Mouse (Mus musculus) liver, embryonic 15.5 days (tissue): ENCODE data around the gene Rbm17. TPM values are rescaled to one million over a fixed set of nuclear protein-coding genes. Genes with fewer than 3 reads are reported as not detected.
A peak's percentile ranks its signal among the peaks of the same experiment; 100 is the strongest.
"Not testable (repeated sequence)": the region's sequence is repeated elsewhere in the genome, so short reads cannot be mapped to it uniquely, and the experiment has no call there.

ENCODE experiments used
- ATAC-seq: fragments of 200-750 bp; cut with Nextera tagmentation; 2 replicates; pipeline ENCODE4 v1.8.0; 2017; ENCODE audit warnings: moderate number of reproducible peaks, mild to moderate bottlenecking, moderate library complexity; ENCODE audit not compliant: insufficient read depth
- H3K27ac ChIP-seq: fragments of 300-500 bp; sonication (generic); replicated peaks from 2 replicates; pipeline ENCODE4 v1.5.1; 2015; ENCODE audit warnings: mild to moderate bottlenecking, inconsistent platforms
- H3K27me3 ChIP-seq: fragments of 300-500 bp; sonication (generic); 2 replicates; pipeline ENCODE4 v1.6.1; 2015; ENCODE audit warnings: mild to moderate bottlenecking, inconsistent platforms
- H3K36me3 ChIP-seq: fragments of 300-500 bp; sonication (generic); replicated peaks from 2 replicates; pipeline ENCODE4 v1.6.1; 2015; ENCODE audit warnings: moderate library complexity, mild to moderate bottlenecking, inconsistent platforms
- H3K4me1 ChIP-seq: fragments of 300-500 bp; sonication (generic); replicated peaks from 2 replicates; pipeline ENCODE4 v1.6.1; 2015; ENCODE audit warnings: inconsistent platforms
- H3K4me2 ChIP-seq: fragments of 300-500 bp; sonication (generic); 2 replicates; pipeline ENCODE4 v1.6.1; 2015; ENCODE audit warnings: moderate library complexity, mild to moderate bottlenecking, inconsistent platforms
- H3K4me3 ChIP-seq: fragments of 300-500 bp; sonication (generic); replicated peaks from 2 replicates; pipeline ENCODE4 v1.5.1; 2015; ENCODE audit warnings: mild to moderate bottlenecking, inconsistent platforms
- H3K9ac ChIP-seq: fragments of 300-500 bp; sonication (generic); 2 replicates; pipeline ENCODE4 v1.6.1; 2015; ENCODE audit warnings: moderate library complexity, mild to moderate bottlenecking, inconsistent platforms
- H3K9me3 ChIP-seq: fragments of 300-500 bp; sonication (generic); replicated peaks from 2 replicates; pipeline ENCODE4 v1.6.1; 2016; ENCODE audit warnings: inconsistent platforms
- WGBS: fragments of 180-500 bp; shearing (Covaris S2); methylation state at CpG from one replicate; pipeline ENCODE4 v1.1.7; 2015; ENCODE audit warnings: mixed read lengths; ENCODE audit not compliant: insufficient replicate concordance; 5-methylcytosine and 5-hydroxymethylcytosine counted together
- polyA plus RNA-seq: library from polyadenylated mRNA; unstranded; fragments of >200 nt; fragmentation: Nextera tagmentation; extraction: Ambion mirVana; gene quantifications from 2 replicates; pipeline ENCODE4 v1.2.1, GENCODE M21; 2015

Rbm17 gene
- polyA plus RNA-seq, 1 experiment from 2014 or later = 52.4 TPM

- peaks cover 26% of the 10 kb centered on the region; the same call in 1 of the 2 replicates for H3K4me1 ChIP-seq
- no peak overlapping the region; the same call in 1 of the 2 replicates for H3K27ac ChIP-seq
- no peak overlapping the region for H3K4me2 ChIP-seq
- ATAC-seq = no peak
- H3K36me3 ChIP-seq = no peaks in the 10 kb centered on the region
- no peak overlapping the region for H3K4me3 ChIP-seq
- no peaks in the 10 kb centered on the region for H3K9me3 ChIP-seq
- no peak overlapping the region for H3K9ac ChIP-seq
- 11% methylated on average over 5 of the region's 5 CpGs for WGBS
- no peaks in the 10 kb centered on the region for H3K27me3 ChIP-seq
These were observed 59.6 kb downstream of the Rbm17 start for GRCm38 (mm10) chr2:11544342-11544741.

- Histone ChIP-seq H3K9me3 (no peaks in the 10 kb centered on the region), H3K36me3 (no peaks in the 10 kb centered on the region), H3K27ac (no peak overlapping the region), H3K4me1 (peaks cover 26% of the 10 kb centered on the region; the same call in 1 of the 2 replicates), H3K4me2 (no peak overlapping the region), H3K4me3 (no peak overlapping the region), H3K27me3 (no peaks in the 10 kb centered on the region), H3K9ac (no peak overlapping the region)
- WGBS = 64% methylated on average over 7 of the region's 7 CpGs
- no peak for ATAC-seq
These were observed 60.8 kb downstream of the Rbm17 start for GRCm38 (mm10) chr2:11543158-11543557.

GRCm38 (mm10) chr2:11542640-11543039 lies 61.3 kb downstream of the Rbm17 start:
- Histone ChIP-seq H3K4me3 (no peak overlapping the region), H3K4me2 (no peak overlapping the region), H3K27ac (no peak overlapping the region), H3K9ac (no peak overlapping the region), H3K9me3 (no peaks in the 10 kb centered on the region), H3K27me3 (no peaks in the 10 kb centered on the region), H3K4me1 (peaks cover 26% of the 10 kb centered on the region; the same call in 1 of the 2 replicates), H3K36me3 (no peaks in the 10 kb centered on the region)
- ATAC-seq = 0 out of 2 replicates have a peak, but pooled peaks have one; percentile 25
- 51% methylated on average over 1 of the region's 1 CpGs for WGBS

GRCm38 (mm10) chr2:11542121-11542520 lies 61.8 kb downstream of the Rbm17 start:
- no peak for ATAC-seq
- WGBS = 68% methylated on average over 1 of the region's 1 CpGs
- Histone ChIP-seq H3K4me3 (no peak overlapping the region), H3K4me2 (no peak overlapping the region), H3K27ac (no peak overlapping the region), H3K9me3 (no peaks in the 10 kb centered on the region), H3K27me3 (no peaks in the 10 kb centered on the region), H3K36me3 (no peaks in the 10 kb centered on the region), H3K4me1 (peaks cover 26% of the 10 kb centered on the region; the same call in 1 of the 2 replicates), H3K9ac (no peak overlapping the region)

- H3K9ac ChIP-seq, H3K27ac ChIP-seq, H3K27me3 ChIP-seq, H3K4me3 ChIP-seq, H3K4me2 ChIP-seq, ATAC-seq, H3K36me3 ChIP-seq, H3K9me3 ChIP-seq: not testable (repeated sequence)
- peaks cover 26% of the 10 kb centered on the region; the same call in 1 of the 2 replicates for H3K4me1 ChIP-seq
- 3% methylated on average over 1 of the region's 1 CpGs for WGBS
These were observed 62.4 kb downstream of the Rbm17 start for GRCm38 (mm10) chr2:11541528-11541927.

GRCm38 (mm10) chr2:11535966-11536365 lies 68.0 kb downstream of the Rbm17 start:
- no peak for ATAC-seq
- 57% methylated on average over 8 of the region's 8 CpGs for WGBS
- Histone ChIP-seq H3K36me3 (no peaks in the 10 kb centered on the region), H3K4me2 (peak overlapping the region; percentile 83), H3K4me1 (peaks cover 13% of the 10 kb centered on the region), H3K9ac (no peak overlapping the region), H3K9me3 (no peaks in the 10 kb centered on the region), H3K4me3 (peak overlapping the region; percentile 52), H3K27ac (no peak overlapping the region), H3K27me3 (no peaks in the 10 kb centered on the region)

Other genes with a start within 250 kb of the Rbm17 start
- gene Pfkfb3, start 50.1 kb downstream of the Rbm17 start, polyA plus RNA-seq = 4.6 and 5.8 TPM in 2 replicates
- gene Gm17490, start 22.1 kb upstream of the Rbm17 start, polyA plus RNA-seq = not detected in 2 replicates
- gene Il2ra, start 38.7 kb upstream of the Rbm17 start, polyA plus RNA-seq = not detected in 2 replicates
- gene Il15ra, start 101.1 kb upstream of the Rbm17 start, polyA plus RNA-seq = 6.2 and 7.2 TPM in 2 replicates
- gene Fbh1, start 173.4 kb upstream of the Rbm17 start, polyA plus RNA-seq = 24.7 and 27.5 TPM in 2 replicates
- 8.7 and 10.9 TPM in 2 replicates for gene Ankrd16, start 173.7 kb upstream of the Rbm17 start, polyA plus RNA-seq